Mouse (Mus musculus): ENCODE measurements around the gene Klhdc8a.
"Not testable (repeated sequence)": the region's sequence is repeated elsewhere in the genome, so short reads cannot be mapped to it uniquely, and the experiment has no call there.

Klhdc8a gene

DNA sequence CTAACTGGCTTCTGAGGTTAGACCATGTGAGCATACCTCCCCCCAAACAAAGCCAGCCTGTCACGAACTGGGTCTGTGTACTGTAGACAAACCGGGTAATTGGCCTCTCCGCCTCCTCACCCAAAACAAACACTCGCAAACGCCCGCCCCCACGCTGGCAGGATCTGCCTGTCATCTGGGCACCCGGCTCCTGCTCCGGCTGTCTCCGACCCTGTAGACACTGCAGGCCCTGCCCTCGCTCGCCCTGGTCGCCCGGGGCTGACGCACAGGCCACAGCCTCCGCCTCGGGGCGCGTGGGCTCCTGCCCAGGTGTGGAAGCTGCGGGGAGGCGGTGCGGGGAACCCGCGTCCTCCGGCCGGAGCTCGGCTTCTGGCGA is at the start of gene Klhdc8a:
Klhdc8a (plus strand) TSS at position 202 of the 376 bp plus-strand sequence.
- peak; percentile 67 for DNase-seq (ENCODE audit: low spot score)

DNA sequence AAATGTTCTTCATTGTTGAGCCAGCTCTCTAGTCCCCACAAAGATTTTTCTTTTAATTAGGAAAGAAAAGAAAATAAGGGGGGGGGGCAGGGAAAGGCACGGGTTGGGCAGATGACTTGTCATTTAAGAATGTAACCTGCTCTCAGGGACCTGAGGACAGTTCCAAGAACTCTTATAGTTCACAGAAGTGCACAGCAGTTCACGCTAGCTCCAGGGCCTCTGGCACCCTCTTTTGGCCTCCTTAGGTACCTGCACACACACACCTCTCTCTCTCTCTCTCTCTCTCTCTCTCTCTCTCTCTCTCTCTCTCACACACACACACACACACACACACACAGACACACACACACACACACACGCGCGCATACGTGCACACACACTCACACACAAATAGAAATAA is 44.0 kb upstream of the Klhdc8a start:
- DNase-seq (ENCODE audit: low spot score) = no peak

DNA sequence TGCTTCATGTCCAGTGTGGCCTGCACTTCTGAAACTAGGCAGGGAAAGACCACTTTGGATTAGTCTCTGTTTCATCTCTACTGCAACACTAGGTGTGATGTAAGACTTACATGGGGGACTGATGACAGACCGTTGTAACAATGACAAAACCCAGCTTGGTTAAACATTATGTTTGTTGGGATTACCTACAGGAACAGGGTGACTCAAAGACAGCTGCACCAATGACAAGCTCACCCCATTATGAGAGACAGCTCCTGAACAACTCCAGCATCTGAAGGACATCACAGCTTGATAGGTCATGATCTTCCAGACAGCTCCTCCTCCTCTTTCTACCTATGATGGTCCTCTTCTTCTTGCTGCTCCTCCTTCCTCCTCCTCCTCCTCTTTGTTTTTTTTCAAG is 38.1 kb upstream of the Klhdc8a start:
- no peak for DNase-seq (ENCODE audit: low spot score)

DNA sequence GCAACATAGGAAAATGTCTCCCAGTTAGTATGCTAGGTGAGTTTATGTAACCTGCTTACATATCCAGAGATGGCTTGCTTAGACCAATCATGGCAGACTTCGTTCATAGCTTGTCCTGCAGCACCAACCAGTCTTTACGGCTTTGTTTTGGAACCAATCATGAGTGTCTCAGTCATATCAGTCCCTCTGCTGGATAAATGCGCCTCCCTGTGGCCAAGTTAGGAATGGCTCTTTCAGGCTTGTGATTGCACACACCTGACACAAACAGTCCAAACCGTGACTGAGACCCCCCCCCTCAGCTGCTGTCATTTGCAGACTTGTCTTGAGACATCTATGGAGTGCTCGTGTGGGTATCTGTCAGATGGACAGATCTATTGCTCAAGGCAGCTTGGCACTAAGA is 37.4 kb upstream of the Klhdc8a start:
- no peak for DNase-seq (ENCODE audit: low spot score)

DNA sequence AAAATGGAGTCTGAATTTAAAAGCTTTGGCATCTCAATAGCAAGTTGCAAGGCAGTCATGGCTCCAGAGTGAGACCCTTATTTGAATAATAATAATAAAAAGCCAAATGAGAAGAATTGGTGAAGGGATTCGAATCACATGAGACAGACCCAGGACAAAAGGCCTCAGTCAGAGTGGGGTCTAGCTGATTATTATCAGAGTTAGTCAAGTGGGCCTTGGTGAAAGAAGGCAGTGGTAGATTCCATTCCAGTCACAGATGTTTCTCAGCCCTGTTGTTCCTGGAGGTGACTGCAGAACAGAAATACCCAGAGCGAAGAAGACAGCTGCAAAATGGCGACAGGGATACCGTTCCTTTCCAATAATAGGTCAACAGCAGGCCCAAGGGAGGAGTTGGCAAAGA is 34.8 kb upstream of the Klhdc8a start:
- no peak for DNase-seq (ENCODE audit: low spot score)

DNA sequence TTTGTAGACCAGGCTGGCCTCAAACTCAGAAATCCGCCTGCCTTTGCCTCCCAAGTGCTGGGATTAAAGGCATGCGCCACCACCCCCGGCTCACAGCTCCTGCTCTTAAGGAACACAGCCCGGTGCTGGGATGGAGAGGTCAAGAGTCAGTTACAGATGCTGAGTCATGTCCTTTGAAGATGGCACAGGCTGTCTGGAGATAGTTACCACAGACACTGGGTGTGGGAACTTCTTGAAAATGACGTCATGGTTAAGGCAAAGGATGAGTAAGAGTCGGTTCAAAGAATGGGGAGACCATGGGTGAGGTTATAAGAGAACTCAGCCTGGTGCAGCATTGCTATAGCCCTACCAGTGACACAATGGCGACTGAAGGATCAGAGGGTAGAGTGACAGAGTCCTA is 33.8 kb upstream of the Klhdc8a start:
- DNase-seq (ENCODE audit: low spot score) = no peak

DNA sequence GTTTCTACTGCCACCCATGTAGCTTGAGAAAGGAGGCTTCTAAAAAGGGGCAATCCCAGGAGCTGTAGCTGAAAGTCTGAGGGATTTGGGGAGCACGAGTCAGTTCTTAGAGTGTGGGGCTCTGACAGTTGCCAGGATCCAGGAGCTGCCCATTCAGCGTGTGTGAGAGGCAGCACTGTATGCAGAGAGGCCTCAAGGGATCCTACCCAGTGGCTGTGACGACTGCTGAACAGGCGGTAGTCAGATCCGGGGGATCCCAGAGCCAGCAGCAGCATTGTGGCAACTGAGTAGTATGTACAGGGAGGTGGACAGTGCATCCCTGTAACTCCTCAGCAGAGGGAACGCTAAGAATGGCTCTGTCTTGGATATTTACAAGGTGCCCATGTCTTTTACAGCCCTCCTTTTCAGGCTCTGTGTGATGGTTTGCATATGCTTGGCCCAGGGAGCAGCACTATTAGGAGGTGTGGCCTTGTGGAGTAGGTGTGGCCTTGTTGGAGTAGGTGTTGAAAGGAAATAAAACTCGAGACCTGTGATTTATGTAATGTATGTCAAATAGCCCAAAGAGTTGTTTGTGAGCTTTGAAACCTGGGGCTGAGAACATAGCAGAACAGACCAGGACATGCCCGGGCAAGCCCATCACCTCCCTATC is 33.1 kb upstream of the Klhdc8a start:
- no peak for DNase-seq (ENCODE audit: low spot score)

DNA sequence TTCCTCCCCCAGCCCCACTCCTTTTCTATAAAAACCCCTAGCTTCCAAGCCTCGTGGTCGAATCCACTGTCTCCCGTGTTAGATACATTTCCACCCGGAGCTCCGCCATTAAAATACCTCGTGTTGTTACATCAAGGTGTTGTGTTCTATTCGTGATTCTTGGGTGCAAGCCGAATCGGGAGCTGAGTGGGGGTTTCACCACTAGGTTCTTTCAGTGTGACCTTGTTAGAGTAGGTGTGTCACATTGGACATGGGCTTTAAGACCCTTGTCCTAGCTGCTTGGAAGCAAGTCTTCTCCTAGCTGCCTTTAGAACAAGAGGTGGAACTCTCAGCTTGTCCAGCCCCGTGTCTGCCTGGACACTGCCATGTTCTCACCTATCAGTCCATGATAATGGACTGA is 32.5 kb upstream of the Klhdc8a start:
- DNase-seq (ENCODE audit: low spot score) = no peak

DNA sequence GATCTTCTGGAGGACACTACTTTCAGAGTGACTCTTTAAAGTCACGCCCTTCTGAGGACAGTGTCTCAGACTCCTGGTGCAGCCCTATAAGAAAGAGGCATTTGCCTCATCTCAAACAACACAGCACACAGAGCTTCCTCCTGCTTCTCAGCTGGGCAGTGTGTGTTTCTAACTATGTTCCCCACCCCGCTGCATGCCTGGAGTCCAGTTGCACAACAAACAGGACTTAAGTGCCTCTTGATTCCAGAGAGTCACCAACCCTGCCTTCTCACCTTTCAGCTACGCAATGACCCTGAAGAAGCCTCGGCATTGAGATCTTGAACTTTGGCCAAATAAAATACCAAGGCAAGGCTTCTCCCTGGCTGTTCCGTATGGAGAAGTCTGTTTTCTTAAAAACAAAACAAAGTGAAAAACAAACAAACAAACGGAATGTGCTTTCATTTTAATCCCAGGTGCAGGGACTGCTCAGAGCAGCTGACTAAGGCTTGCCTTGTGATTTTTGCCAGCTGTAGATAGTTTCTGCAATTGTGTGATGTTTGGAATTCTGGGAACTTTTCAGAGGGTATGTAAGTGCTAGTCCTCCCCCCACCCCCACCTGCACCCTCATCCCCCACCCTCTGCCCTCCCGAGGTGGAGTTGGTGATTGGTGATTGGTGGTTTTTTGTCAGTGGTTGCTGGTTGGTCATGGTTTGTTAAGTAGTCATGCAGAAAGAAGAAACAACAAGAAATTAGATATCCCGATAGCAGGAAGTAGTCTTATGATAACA is 31.5 kb upstream of the Klhdc8a start:
- DNase-seq (ENCODE audit: low spot score) = no peak

DNA sequence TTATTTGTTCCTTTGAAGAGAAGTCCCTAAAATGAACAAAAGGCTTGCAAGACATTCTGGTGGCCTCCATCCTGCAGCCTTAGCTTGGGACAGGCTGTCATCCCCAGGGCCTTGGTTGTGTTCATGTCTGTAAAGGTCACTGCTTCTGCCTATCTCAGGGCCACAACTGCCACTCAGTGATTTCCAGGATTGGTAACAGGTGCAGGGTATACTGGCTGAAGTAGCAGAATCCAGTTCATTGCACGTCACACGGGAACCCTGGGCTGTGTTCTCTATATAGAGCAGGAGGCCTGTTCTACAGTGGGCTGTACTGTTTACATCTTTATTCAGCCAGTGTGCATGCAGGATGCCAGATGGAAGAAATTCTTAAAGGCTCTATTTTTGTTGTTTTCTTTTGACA is 30.5 kb upstream of the Klhdc8a start:
- no peak for DNase-seq (ENCODE audit: low spot score)

DNA sequence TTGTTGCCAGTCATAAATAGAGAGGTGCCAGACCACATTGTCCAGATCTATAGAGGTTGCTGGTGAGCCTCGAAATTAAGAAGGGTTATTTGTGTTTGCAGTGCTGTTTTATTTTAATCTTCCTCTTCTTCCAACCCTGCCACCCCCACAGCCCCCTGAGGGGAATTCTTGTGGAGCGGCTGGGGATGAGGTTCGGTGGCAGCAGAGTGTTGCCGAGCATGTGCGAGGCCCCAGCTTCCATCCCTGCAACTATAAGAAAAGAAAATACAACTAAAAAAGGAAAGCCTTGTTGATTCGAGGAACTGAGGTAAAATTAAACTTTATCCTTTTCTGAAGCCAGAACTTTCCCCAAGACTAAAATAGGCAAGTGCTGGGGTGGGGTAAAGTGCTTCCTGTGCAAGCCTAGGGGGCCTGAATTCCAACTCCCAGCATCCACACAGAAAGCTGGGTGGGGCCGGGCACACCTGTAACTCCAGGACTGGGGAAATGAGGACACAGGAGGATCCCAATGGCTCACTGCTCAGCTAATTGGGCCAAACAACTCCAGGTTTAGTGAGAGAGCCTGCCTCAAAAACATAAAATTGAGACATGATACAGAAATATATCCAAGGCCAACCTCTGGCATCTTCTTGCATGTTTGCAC is 29.9 kb upstream of the Klhdc8a start:
- no peak for DNase-seq (ENCODE audit: low spot score)

DNA sequence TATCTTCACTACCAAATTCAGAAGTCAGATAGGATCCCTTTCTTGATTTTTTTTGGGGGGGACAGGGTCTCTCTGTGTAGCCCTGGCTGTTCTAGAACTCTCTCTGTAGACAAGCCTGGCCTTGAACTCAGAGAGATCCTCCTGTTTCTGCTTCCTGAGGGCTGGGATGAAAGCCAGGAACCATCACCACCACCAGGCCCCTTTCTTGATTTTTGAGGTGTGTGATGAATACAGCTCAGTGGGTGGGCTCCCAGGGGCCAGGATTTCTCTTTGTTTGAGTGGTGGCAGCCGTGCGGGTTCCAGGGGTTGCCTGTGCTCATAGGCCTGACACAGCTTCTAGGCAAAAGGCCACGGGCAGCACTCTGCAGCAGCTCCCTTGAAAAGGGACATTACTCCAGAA is 27.2 kb upstream of the Klhdc8a start:
- DNase-seq (ENCODE audit: low spot score) = no peak

DNA sequence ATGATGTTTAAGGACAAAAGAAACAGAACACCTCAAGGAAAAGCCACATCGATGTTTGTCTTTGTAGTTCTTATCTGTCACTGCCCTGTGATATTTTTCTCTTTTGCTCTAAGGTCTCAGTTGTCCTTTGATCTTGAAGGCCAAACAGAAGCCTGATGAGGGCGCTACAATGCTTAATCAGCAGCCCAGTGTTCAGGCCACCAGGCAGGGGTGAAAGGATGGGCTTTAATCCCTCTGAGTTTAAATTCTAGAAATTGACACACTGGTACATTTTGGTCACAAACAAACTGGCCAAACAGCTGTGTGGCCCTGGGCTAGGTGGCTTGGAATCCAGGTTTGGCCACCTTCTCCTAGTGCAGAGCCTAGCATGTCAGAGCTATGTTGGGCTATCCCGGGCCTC is 21.7 kb upstream of the Klhdc8a start:
- no peak for DNase-seq (ENCODE audit: low spot score)

DNA sequence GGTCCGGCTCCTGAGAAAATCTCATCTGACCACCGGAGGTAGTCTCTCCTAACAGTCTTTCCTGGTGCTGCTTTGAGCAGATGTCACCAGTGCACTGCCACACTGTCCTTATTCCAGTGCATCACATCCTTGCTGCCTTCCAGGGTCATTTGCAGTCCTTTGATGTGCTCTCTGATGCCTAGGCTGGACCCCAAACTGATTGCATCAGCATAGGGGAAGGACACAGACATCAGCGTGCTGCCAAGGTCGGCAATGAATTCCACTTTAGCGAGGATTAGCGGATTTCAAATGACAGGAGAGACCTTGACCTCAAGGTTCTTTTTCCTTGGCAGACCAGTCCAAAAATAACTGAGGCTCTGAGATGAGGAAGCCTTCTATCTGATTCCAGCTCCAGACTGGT is 21.3 kb upstream of the Klhdc8a start:
- DNase-seq (ENCODE audit: low spot score) = no peak

DNA sequence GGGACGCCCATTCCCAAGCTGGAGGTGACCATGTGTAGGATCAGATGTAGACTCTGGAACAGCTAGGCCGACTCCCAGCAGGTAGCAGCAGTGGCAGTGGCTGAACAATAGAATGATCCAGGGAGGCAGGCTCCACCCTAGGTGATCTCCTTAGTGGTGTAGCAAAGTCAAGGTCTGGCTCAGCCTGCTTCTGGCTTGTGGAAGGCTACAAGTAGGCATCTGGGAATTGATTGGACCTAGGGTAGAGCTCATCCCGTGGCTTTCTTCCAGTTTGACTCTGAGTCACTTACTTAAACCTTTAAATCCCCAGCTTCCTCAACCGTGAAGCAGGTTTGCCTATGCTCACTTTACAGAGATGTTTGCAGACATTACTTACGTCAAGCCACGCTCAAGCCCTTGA is 17.8 kb upstream of the Klhdc8a start:
- DNase-seq (ENCODE audit: low spot score) = not testable (repeated sequence)

DNA sequence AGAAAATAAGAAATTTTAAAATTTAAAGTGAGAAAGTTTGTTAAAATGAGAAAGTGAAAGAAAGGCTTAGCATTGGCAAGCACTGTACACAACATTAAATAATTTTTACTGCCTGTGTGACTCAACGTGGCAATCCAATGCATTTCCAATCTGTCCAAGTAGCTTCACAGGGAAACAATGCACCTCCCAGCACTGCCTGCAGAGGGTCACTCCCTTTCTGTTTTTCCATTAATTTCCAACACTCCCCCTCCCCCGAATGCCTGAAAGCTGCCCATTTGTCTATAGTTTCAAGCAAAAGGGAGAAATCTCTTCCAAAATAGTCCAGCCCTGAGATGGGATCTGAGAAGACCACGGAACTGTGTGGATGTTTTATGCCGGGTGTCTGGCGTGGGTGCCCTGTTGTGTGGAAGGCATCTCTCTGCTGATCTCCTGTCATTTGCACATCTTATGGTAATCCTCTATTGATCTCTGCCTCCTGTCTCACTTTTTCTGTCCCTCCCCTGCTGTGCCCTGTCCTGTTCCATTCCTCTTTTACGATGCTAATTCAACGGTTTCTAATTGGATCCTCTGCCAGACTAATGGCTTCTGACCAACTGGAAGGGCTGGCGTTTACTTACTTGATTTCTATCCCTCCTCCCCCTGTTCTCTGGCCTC is 16.8 kb upstream of the Klhdc8a start:
- no peak for DNase-seq (ENCODE audit: low spot score)

DNA sequence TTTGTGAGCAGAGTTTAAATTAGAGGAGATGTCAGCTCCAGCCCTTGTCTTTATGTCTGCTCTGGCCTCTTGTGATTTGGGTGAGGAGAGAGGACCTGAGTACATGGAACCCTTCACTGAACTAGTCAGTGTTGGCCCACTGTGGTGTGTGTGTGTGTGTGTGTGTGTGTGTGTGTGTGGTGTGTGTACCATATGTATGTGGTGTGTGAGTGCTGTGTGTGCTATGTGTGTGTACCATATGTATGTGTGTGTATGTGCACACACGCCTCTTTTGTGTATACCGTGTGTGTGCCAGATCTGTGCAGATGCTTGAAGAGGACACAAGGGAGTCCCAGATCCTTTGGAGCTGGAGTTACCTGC is 16.3 kb upstream of the Klhdc8a start:
- DNase-seq (ENCODE audit: low spot score) = no peak

DNA sequence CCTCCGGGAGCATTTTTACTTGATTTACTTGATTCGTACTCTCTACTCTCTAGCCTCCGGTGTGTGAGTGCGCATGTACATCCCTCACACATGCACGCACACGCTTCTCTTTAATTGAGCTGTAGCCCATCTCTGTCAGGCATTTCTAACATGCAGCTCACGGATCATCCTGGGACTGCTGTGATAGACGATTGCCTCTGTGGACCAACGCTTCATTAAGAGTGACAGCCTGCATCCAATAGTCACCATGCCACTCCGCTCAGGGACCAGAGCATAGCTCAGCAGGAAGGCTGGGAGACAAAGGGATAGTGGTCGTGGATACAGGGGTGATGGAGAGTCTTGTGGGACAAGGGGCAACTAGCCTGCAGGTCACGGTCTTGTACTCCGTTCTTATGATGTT is 15.4 kb upstream of the Klhdc8a start:
- no peak for DNase-seq (ENCODE audit: low spot score)

DNA sequence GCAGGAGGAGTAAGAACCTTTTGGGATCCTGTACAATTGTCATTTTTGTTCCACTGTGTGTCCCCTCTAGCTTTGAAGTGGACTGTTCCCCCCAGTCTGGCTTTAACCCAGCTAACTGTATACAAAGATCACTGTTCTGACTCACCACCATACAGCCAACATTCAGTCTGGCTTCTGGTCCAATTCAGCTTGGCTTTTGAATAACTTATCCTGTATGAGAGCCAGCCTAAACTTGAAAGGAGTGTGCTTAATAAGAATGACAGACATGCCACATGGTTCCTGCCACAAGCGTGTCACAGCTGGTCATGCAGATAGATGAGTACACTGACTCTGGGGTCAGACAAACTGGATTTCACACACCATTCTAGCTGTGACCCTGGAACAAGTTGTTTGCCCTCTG is 11.7 kb upstream of the Klhdc8a start:
- no peak for DNase-seq (ENCODE audit: low spot score)

DNA sequence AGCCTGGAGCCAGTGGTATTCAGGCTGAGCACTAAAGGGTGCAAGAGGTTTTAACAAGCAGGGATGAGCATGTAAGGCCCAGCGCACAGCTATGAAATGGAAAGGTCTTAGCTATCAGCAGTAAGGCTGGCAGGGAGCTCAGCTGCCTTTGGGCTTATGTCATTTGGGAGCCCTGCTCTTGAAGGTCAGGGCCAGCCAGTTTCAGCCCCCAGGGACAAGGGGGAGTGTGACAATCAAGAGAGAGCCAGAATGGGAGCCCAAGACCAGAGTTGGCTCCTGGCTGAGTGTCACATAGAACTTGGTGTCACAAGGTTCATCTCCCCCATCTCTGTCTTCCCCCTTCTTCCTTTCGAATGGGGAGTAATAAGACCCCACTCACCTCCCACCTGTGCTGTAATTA is 11.0 kb upstream of the Klhdc8a start:
- DNase-seq (ENCODE audit: low spot score) = no peak

DNA sequence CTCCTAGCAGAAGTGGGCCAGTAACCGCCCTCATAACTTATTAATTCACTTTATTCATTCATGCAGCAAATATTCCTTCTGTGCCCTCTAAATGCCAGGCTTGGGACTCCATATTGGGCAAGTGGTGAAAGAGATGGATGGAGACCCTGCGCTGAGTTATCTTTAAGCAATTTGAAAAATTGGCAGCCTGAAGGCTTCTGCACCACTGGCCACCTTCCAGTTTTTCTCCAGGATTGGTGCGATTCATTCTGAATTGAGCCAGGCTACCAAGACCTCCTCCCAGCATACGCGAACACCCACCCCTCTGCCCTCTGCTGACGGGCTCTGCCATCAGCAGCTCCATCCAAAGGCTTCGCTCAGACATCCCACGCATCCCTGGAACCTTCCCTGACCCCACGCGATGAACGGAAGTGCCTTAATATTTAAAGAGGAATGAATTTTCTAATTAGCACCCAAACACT is 10.4 kb upstream of the Klhdc8a start:
- DNase-seq (ENCODE audit: low spot score) = no peak

DNA sequence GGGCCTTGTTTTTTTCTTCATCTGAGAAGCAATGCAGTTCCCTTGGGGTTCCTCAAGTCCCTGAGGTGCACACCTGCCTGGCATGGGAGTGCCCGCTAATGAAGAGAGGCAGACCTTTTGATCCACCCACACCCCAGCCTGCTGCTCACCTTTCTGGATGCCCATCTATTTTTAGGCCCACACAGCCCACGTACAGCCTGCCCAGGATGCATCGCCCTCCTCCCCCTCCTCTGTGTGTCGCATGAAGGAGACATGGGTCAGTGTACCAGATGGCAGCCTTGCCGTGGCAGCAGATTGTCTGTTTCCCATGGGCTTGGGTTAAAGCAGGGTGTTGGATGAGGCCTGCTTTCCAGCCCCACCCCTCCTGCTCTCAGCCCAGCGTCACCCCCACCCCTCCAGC is 8.5 kb upstream of the Klhdc8a start:
- no peak for DNase-seq (ENCODE audit: low spot score)
